Mouse (Mus musculus) megakaryocyte, embryonic 14.5 days (primary cell): Measurements from ENCODE around the gene Itga1.

ENCODE experiments used
- FLI1 ChIP-seq: IDR thresholded peaks from 2 replicates; pipeline ENCODE4 v1.6.1; 2012; ENCODE audit warnings: low read length, inconsistent platforms, mixed read lengths
- GATA1 ChIP-seq: IDR thresholded peaks from 3 replicates; pipeline ENCODE4 v1.6.1; 2012; ENCODE audit warnings: mixed read lengths, low read length, inconsistent platforms, borderline replicate concordance

DNA sequence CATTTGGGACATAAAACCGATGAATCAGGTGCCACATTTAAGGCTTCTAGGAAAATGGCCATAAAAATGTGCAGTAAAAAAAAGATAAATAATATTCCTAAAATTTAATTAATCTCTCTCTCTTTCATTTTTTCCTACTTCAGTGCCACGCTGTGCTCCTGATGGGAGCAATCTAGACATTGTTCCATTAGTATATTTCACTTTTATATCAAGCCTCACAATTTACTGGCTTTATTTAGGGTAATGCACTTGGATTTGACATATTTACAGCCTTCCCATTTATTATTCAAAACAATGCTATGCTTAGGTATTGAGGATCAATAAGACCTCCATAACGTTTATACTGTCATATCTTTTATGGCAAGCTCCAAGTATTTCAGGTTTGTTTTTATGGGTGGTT is 76.4 kb downstream of the Itga1 start:
- TF ChIP-seq GATA1 (no peak), FLI1 (no peak)
